Mouse (Mus musculus) bone marrow macrophage, adult 2 months (primary cell): Measurements from ENCODE around the gene Tjp1. TPM values are rescaled to one million over a fixed set of nuclear protein-coding genes. Genes with fewer than 3 reads are reported as not detected.

ENCODE experiments used
- H3K27ac ChIP-seq: 2 replicates; pipeline ENCODE4 v1.5.1; 2012; ENCODE audit warnings: low read depth, low read length; ENCODE audit not compliant: insufficient read depth
- H3K4me1 ChIP-seq: 2 replicates; pipeline ENCODE4 v1.6.1; 2012; ENCODE audit warnings: low read length; ENCODE audit not compliant: control insufficient read depth, insufficient read depth
- H3K4me3 ChIP-seq: 2 replicates; pipeline ENCODE4 v1.5.1; 2012; ENCODE audit warnings: mild to moderate bottlenecking, low read length, moderate library complexity; ENCODE audit not compliant: insufficient read depth
- CTCF ChIP-seq: IDR thresholded peaks from 2 replicates; pipeline ENCODE4 v1.5.1; 2012; ENCODE audit warnings: low read depth, mild to moderate bottlenecking, low read length, moderate library complexity
- POLR2A ChIP-seq: IDR thresholded peaks from 2 replicates; pipeline ENCODE4 v1.6.1; 2012; ENCODE audit warnings: mild to moderate bottlenecking, low read depth, low read length, borderline replicate concordance
- polyA plus RNA-seq: library from polyadenylated mRNA; stranded (reverse); fragments of >200 nt; gene quantifications from 2 replicates; pipeline ENCODE4 v1.2.4, GENCODE M21; 2012; ENCODE audit not compliant: missing spikeins, insufficient read depth, insufficient read length

Tjp1 gene
- polyA plus RNA-seq, 1 experiment: 0.87 TPM

DNA sequence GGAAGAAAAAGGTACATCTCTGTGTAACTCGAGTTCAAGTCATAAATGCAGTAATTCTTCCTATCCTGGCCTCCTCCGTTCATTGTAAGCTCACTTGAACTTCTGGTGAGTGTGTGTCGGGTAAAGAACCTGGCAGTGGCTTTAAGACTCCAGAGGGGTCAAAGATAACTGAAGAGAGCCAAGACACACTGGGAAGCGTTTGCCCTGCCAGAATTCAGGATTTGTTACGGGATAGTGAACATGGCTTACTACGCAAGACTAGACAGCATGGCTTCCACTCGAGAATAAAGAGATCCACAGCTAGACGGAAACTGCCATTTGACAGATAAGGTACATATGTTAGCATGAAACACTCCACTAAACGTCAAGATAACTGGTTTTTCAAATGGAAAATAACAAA, 37.8 kb downstream of the Tjp1 start:
- Histone ChIP-seq H3K4me1 (no peaks in the 10 kb centered on the region), H3K4me3 (no peak overlapping the region), H3K27ac (no peak overlapping the region)
- TF ChIP-seq CTCF (no peak), POLR2A (no peak)

GRCm38 (mm10) chr7:65489195-65489594, 38.4 kb downstream of the Tjp1 start:
- H3K4me1 ChIP-seq: no peaks in the 10 kb centered on the region
- H3K27ac ChIP-seq: no peak overlapping the region
- TF ChIP-seq CTCF (no peak), POLR2A (no peak)
- no peak overlapping the region for H3K4me3 ChIP-seq

DNA sequence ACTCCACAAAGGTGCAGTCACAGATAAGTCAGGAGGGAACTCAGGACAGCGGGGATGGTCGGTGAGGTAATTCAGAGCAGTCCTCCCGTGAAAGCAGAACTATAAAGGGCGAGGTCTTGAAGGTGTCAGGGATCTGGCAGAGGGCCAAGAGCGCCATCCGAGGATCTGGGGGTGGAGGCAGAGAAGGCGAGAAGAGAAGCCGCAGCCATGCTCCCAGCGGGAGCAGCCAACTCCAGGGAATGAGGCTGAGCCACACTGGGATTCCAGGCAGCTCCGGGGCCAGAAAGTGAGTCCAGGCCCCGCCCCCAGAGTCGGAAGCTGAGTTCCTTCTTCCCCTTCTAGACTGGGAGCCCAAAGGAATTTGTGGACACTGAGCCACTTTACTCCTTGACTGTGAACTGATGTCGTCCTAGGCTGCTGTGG, 41.3 kb downstream of the Tjp1 start:
- TF ChIP-seq POLR2A: no peak
- TF ChIP-seq CTCF: no peak
- H3K4me1 ChIP-seq: no peaks in the 10 kb centered on the region
- no peak overlapping the region for H3K27ac ChIP-seq
- H3K4me3 ChIP-seq: no peak overlapping the region

GRCm38 (mm10) chr7:65484170-65484778, 43.3 kb downstream of the Tjp1 start:
- no peak overlapping the region for H3K4me3 ChIP-seq
- TF ChIP-seq CTCF (no peak), POLR2A (no peak)

DNA sequence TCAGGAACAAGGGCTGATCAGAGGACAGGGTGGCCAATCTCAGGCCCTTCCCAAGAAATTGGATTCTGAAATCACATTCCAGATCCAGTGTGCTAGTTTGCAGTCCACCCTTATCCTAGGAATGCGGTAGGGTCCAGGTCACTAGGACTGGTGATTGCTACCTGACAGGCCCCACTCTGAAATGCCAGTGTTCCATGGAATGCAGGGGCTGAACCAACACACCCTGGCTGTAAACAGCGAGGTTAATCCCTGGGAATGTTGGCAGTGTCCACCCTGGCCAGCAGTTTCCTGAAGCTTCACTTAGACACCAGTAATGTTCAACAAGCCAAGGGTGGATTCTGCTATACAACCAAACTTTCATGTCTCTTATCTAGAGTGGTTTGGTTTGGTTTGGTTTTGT, 45.4 kb downstream of the Tjp1 start:
- TF ChIP-seq CTCF: no peak
- TF ChIP-seq POLR2A: no peak
- no peak overlapping the region for H3K4me3 ChIP-seq
- H3K27ac ChIP-seq: no peak overlapping the region
- no peaks in the 10 kb centered on the region for H3K4me1 ChIP-seq

More at GRCm38 (mm10) chr7:65484170-65484778, 43.3 kb downstream of the Tjp1 start:
- H3K4me1 ChIP-seq: no peaks in the 10 kb centered on the region
- no peak overlapping the region for H3K27ac ChIP-seq

DNA sequence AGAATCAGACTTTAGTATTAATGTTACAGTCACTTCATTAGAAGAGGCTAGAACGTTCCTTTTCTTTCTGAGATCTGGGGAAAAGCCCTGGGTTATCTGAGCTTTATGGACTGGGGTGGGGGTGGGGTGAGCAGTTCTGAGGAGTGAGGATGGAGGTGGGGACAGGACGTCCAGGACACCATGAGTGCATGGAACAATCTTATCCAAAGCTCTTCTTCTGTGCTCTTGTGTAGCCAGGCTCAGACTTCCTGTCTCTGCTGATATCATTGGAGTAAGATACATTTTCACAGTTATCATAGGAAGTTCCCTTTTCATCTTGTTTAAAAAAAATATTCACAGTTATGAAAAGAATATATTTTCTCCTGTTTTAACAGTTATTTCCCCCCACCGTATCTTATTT, 55.5 kb downstream of the Tjp1 start:
- TF ChIP-seq POLR2A: no peak
- no peak for TF ChIP-seq CTCF
- Histone ChIP-seq H3K4me1 (no peaks in the 10 kb centered on the region), H3K4me3 (no peak overlapping the region), H3K27ac (no peak overlapping the region)

- no peak overlapping the region for H3K27ac ChIP-seq
Observed at GRCm38 (mm10) chr7:65471406-65471805, 56.2 kb downstream of the Tjp1 start.

DNA sequence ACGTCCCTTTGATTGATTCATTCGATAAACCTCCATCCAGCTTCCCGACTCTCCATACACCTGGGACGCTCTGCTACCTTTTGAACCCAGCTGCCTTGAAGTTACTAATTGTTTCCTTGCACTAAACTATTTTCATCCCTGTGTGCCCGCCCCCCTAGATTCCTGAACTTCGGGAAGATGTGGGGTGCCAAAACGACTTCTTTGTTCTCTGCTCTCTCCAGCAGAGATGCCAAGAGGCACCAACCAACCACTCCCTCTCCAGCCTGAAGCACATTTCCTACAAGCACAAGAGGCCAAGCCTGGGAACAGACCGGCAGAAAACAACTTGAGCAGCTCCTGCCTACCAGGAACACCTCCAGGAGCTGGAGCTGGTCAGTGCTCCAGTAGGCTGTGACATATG, 57.4 kb downstream of the Tjp1 start:
- TF ChIP-seq POLR2A: no peak
- Histone ChIP-seq H3K4me3 (no peak overlapping the region), H3K27ac (no peak overlapping the region), H3K4me1 (no peaks in the 10 kb centered on the region)

More at GRCm38 (mm10) chr7:65471406-65471805, 56.2 kb downstream of the Tjp1 start:
- no peak overlapping the region for H3K4me3 ChIP-seq
- no peaks in the 10 kb centered on the region for H3K4me1 ChIP-seq
- TF ChIP-seq CTCF (no peak), POLR2A (no peak)

- Histone ChIP-seq H3K27ac (no peak overlapping the region), H3K4me1 (no peaks in the 10 kb centered on the region), H3K4me3 (no peak overlapping the region)
- no peak for TF ChIP-seq CTCF
Observed at GRCm38 (mm10) chr7:65469666-65470065, 57.9 kb downstream of the Tjp1 start.

GRCm38 (mm10) chr7:65468191-65468590, 59.4 kb downstream of the Tjp1 start:
- H3K27ac ChIP-seq: no peak overlapping the region
- H3K4me1 ChIP-seq: no peaks in the 10 kb centered on the region
- no peak overlapping the region for H3K4me3 ChIP-seq
- TF ChIP-seq CTCF (no peak), POLR2A (no peak)

- no peak for TF ChIP-seq POLR2A
- no peak overlapping the region for H3K4me3 ChIP-seq
- no peak overlapping the region for H3K27ac ChIP-seq
- H3K4me1 ChIP-seq: no peaks in the 10 kb centered on the region
Observed at GRCm38 (mm10) chr7:65467306-65468021, 60.1 kb downstream of the Tjp1 start.
